Mouse (Mus musculus) thymus, adult 18-20 months (tissue): ENCODE measurements around the gene Sema6d.

Experiments
- DNase-seq, 2 experiments: peaks; one replicate each; pipeline ENCODE4 v3.0.0; 2022; ENCODE audit warnings: mixed read lengths in 2 of 2

Sema6d gene

GRCm38 (mm10) chr2:124176265-124176664 is 86.5 kb downstream of the Sema6d start:
- DNase-seq, result no peak

GRCm38 (mm10) chr2:124176711-124177169 is 87.0 kb downstream of the Sema6d start:
- DNase-seq, result no peak

GRCm38 (mm10) chr2:124189271-124189670 is 99.5 kb downstream of the Sema6d start:
- no peak for DNase-seq

GRCm38 (mm10) chr2:124194041-124194440 is 104.3 kb downstream of the Sema6d start:
- no peak for DNase-seq

- DNase-seq, result no peak
Observed at GRCm38 (mm10) chr2:124201493-124201892, 111.7 kb downstream of the Sema6d start.

GRCm38 (mm10) chr2:124202475-124202990 is 112.8 kb downstream of the Sema6d start:
- DNase-seq, result no peak

- no peak for DNase-seq
Observed at GRCm38 (mm10) chr2:124205811-124206210, 116.0 kb downstream of the Sema6d start.

GRCm38 (mm10) chr2:124208251-124208650 is 118.5 kb downstream of the Sema6d start:
- no peak for DNase-seq

GRCm38 (mm10) chr2:124223559-124223958 is 133.8 kb downstream of the Sema6d start:
- DNase-seq, result no peak

GRCm38 (mm10) chr2:124224328-124224727 is 134.6 kb downstream of the Sema6d start:
- DNase-seq, result no peak

GRCm38 (mm10) chr2:124234636-124235221 is 145.0 kb downstream of the Sema6d start:
- DNase-seq, result no peak

GRCm38 (mm10) chr2:124235237-124236055 is 145.7 kb downstream of the Sema6d start:
- no peak for DNase-seq

- DNase-seq, result no peak
Observed at GRCm38 (mm10) chr2:124236831-124237230, 147.1 kb downstream of the Sema6d start.

GRCm38 (mm10) chr2:124243608-124244007 is 153.8 kb downstream of the Sema6d start:
- DNase-seq, result no peak

GRCm38 (mm10) chr2:124244543-124245245 is 154.9 kb downstream of the Sema6d start:
- no peak for DNase-seq

GRCm38 (mm10) chr2:124258108-124258507 is 168.3 kb downstream of the Sema6d start:
- no peak for DNase-seq

GRCm38 (mm10) chr2:124264309-124264708 is 174.5 kb downstream of the Sema6d start:
- DNase-seq, result no peak

- no peak for DNase-seq
Observed at GRCm38 (mm10) chr2:124271156-124271555, 181.4 kb downstream of the Sema6d start.

GRCm38 (mm10) chr2:124277492-124277891 is 187.7 kb downstream of the Sema6d start:
- no peak for DNase-seq

- DNase-seq, result no peak
Observed at GRCm38 (mm10) chr2:124285109-124285508, 195.3 kb downstream of the Sema6d start.

- DNase-seq, result no peak
Observed at GRCm38 (mm10) chr2:124289356-124289755, 199.6 kb downstream of the Sema6d start.

- DNase-seq, result no peak
Observed at GRCm38 (mm10) chr2:124291145-124291544, 201.4 kb downstream of the Sema6d start.

GRCm38 (mm10) chr2:124293601-124294000 is 203.8 kb downstream of the Sema6d start:
- no peak for DNase-seq
